Mouse (Mus musculus): ENCODE data around the gene Eif2b1. TPM values are rescaled to one million over a fixed set of nuclear protein-coding genes. Genes with fewer than 3 reads are reported as not detected.
"Not testable (repeated sequence)": the region's sequence is repeated elsewhere in the genome, so short reads cannot be mapped to it uniquely, and the experiment has no call there.

Gene Eif2b1
- total RNA-seq, 2 experiments from 2014 or later, result 32.7 to 37.5 TPM

GRCm38 (mm10) chr5:124551349-124552093 lies 27.4 kb downstream of the Eif2b1 start:
- DNase-seq (ENCODE audit: low spot score in 2 of 2), result not testable (repeated sequence)

GRCm38 (mm10) chr5:124550737-124551136 lies 28.2 kb downstream of the Eif2b1 start:
- DNase-seq (ENCODE audit: low spot score in 2 of 2), result not testable (repeated sequence)

GRCm38 (mm10) chr5:124541602-124541973 lies 37.3 kb downstream of the Eif2b1 start:
- DNase-seq (ENCODE audit: low spot score in 2 of 2), result no peak

- peak in 1 of 2 experiments; percentile 46 for DNase-seq (ENCODE audit: low spot score in 2 of 2)
Observed at GRCm38 (mm10) chr5:124540905-124541601, 37.9 kb downstream of the Eif2b1 start.

- DNase-seq (ENCODE audit: low spot score in 2 of 2), result peak; percentile 95 to 98
Observed at GRCm38 (mm10) chr5:124540383-124540786, 38.5 kb downstream of the Eif2b1 start, which contains the start of gene Tmed2. Gene Tmed2 (plus strand): TSS chr5:124540695.

- no peak for DNase-seq (ENCODE audit: low spot score in 2 of 2)
Observed at GRCm38 (mm10) chr5:124539905-124540304, 39.0 kb downstream of the Eif2b1 start.

GRCm38 (mm10) chr5:124538813-124539792 lies 39.8 kb downstream of the Eif2b1 start:
- DNase-seq (ENCODE audit: low spot score in 2 of 2), result peak; percentile 67 to 87

- DNase-seq (ENCODE audit: low spot score in 2 of 2), result peak in 1 of 2 experiments; percentile 36
Observed at GRCm38 (mm10) chr5:124536776-124537175, 42.2 kb downstream of the Eif2b1 start.

GRCm38 (mm10) chr5:124535016-124535415 lies 43.9 kb downstream of the Eif2b1 start:
- no peak for DNase-seq (ENCODE audit: low spot score in 2 of 2)

GRCm38 (mm10) chr5:124532451-124532850 lies 46.5 kb downstream of the Eif2b1 start:
- DNase-seq (ENCODE audit: low spot score in 2 of 2), result no peak

- DNase-seq (ENCODE audit: low spot score in 2 of 2), result no peak
Observed at GRCm38 (mm10) chr5:124531583-124531930, 47.4 kb downstream of the Eif2b1 start.

GRCm38 (mm10) chr5:124530655-124531582 lies 48.0 kb downstream of the Eif2b1 start, which contains the start of gene Rilpl1:
Gene Rilpl1 (minus strand): TSS chr5:124531391.
- DNase-seq (ENCODE audit: low spot score in 2 of 2), result peak; percentile 81 to 83

GRCm38 (mm10) chr5:124529697-124530096 lies 49.2 kb downstream of the Eif2b1 start:
- no peak for DNase-seq (ENCODE audit: low spot score in 2 of 2)

GRCm38 (mm10) chr5:124529191-124529651 lies 49.7 kb downstream of the Eif2b1 start:
- DNase-seq (ENCODE audit: low spot score in 2 of 2), result no peak

GRCm38 (mm10) chr5:124528791-124529190 lies 50.1 kb downstream of the Eif2b1 start:
- DNase-seq (ENCODE audit: low spot score in 2 of 2), result no peak

GRCm38 (mm10) chr5:124528351-124528750 lies 50.6 kb downstream of the Eif2b1 start:
- DNase-seq (ENCODE audit: low spot score in 2 of 2), result no peak

- no peak for DNase-seq (ENCODE audit: low spot score in 2 of 2)
Observed at GRCm38 (mm10) chr5:124524943-124525342, 54.0 kb downstream of the Eif2b1 start.

- DNase-seq (ENCODE audit: low spot score in 2 of 2), result no peak
Observed at GRCm38 (mm10) chr5:124523032-124523431, 55.9 kb downstream of the Eif2b1 start.

- no peak for DNase-seq (ENCODE audit: low spot score in 2 of 2)
Observed at GRCm38 (mm10) chr5:124521588-124521987, 57.3 kb downstream of the Eif2b1 start.
